Mouse (Mus musculus) megakaryocyte, adult 5-6 weeks (primary cell): Measurements from ENCODE around the gene Hbp1. TPM values are rescaled to one million over a fixed set of nuclear protein-coding genes. Genes with fewer than 3 reads are reported as not detected.

Experiments used
- ATAC-seq: 2 replicates; pipeline ENCODE4 v1.8.0; 2016; ENCODE audit warnings: mild to moderate bottlenecking, inconsistent platforms; ENCODE audit not compliant: poor library complexity, severe bottlenecking
- total RNA-seq, 2 experiments: library from RNA; stranded (forward) in 1 of 2; stranded (reverse) in 1 of 2; fragments of 153-499, 151-499 nt in 1 of 2; fragments of 221-1000, 200-1000 nt in 1 of 2; gene quantifications; 2 replicates each; pipeline versions ENCODE4 v1.2.3 to v1.2.4; 2015 to 2017

Hbp1 gene
- 80.3 and 81.1 TPM in 2 replicates for total RNA-seq (2015)
- 63.7 and 63.9 TPM in 2 replicates for total RNA-seq (2017)

DNA sequence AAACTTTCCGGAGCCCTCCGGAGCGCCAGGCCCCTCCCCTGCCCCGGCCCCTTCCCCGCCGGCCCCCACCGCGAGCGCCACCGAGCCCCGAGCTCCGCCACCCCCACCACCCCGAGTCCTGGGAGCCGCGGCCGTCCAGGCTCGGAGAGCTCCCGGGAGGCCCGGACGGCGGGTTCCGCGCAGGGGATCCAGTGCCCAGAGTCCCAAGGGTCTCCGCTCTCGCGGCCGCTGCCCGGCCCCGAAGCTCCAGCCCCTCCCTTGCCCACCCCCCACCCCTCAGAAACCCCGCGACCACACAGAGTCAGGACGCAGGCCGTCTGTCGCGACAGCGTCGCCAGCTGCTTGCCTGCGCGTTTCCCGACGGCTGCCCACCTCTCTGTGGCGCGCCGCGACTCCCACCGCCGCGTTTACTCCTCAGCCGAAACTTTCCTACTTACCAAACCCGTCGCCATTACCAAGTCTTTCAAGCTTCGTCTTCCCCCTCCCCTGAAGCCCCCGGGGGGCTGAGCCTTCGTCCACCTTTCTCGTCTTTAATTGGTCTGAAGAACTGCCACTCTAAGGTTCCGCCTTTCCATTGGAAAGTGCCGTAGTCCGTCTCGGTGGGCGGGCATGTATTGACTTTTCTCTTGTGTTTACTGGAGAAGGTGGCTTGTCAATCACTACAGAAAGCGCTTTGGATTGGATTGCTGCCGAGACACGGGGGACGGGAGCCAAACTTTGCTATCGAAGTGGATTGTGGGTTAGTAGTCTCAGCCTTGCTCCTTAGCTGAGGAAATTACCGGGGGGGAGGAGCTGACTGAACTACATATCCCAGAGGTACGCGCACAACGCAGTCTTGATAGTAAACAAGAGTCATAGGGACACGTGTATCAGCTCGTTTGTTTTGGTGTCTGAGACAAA is at the start of gene Hbp1:
TSS of gene Hbp1 (minus strand) at position 777 of the 900 bp plus-strand sequence.
- peak; percentile 83 for ATAC-seq

DNA sequence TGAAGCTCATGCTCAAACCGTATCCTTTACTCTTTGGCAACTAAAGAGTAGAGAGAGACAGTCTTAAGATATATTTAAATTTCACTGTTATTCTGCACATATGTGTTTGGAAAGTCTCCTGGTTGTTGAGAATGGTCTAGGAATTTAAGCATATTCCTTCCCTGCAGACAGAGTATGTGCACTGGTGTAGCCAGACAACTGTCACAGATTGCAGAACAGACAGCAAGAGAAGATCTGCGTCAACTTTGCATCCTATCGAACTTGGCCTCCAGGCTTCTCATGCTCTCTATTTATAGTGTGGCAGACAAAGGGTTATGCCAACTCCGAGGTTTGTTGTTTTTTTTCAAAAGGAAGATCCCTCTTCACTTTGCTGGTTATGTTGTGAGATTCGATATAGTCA is 48.4 kb upstream of the Hbp1 start:
- no peak for ATAC-seq

DNA sequence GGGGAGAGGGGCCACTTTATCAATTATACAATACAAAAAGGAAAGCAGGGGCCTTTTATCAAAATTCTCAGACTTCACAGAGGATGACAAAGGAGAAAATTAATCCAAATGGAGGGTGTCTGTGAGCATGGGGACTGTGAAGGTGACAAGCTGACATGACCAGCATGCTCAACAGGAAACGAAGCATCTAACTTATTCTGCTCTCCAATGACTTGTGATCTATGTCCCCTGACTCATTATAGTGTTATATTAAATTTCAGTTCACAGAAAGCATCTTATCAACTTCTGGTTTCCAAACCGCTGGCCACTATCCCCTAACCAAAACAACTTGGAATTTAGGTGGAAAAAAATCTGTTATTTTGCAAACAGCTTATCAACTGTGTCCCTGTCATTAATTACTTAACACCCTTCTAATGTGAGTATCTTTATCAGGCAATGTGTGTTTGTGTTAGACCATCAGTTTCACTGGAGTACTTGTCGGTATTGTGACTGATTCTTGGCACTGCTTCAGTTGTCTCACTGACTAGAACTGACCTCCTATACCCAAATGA is 47.1 kb upstream of the Hbp1 start:
- ATAC-seq = no peak

DNA sequence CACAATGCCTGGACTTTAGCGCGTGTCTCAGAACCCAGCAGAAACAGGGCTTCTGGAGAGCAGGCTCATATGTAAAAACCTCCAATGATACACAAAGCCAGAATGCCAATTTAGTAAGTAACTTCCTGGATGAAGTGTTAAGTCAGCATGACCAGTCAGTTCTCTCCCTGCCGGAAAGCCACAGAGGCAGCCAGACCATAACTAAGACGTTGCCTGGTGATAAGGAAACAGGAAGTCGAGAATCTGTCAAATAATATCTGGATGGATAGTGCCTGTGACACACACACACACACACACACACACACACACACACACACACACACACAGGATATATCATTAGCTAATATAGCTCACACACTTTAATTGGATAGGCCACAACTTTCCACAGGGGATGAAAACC is 46.5 kb upstream of the Hbp1 start:
- ATAC-seq = peak; percentile 95

DNA sequence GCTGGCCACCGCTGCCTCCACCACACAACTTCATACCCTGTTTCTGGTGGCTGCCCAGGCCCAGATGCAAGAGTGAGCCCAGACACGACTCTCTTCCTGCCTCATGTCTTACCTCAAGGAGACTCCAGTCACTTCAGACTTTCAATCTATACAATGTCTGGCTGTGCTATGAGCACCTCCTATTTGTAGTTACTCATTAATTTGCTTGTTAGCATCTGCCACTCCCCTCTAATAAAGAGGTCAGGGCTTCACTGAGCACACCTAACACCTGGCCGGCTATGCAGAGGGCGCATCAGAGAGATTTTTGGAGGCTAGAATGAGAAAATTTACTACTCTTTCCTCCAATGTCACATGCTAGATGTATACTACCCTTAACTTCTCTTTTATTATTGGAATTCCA is 40.2 kb upstream of the Hbp1 start:
- ATAC-seq = no peak

DNA sequence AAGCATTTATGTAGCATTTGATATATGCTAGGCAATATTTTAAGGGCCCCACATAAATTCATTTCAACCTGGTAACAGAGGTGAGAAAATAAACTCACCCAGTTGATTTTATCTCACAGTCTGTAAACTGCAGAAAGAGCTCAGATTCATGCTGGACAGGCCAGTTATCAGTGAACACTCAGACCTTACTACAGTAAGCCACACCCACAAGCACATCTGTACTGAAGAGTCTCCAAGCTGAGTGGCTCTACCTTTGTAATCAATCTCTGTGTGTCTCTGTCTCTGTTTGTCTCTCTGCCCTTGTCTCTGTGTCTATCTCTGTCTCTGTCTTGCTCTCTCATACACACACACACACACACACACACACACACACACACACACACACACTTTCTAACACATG is 39.4 kb upstream of the Hbp1 start:
- no peak for ATAC-seq

DNA sequence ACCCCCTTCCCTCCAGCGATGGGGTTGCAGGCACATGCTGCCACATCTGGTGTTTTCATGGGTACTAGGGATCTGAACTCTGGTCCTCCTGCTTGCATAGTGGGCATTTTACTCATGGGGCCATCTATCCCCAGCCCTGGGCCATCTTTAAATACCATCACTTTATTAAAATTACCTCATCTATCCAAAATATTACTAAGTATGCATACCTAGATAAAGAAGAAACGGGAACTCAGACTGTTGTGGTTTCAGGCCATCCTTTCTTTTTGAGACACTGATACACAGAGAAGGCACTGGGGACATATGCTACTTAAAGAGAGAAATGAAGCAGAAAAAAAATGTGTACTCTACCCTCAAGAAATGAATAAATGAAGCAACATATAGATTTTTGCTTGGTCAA is 36.1 kb upstream of the Hbp1 start:
- no peak for ATAC-seq

DNA sequence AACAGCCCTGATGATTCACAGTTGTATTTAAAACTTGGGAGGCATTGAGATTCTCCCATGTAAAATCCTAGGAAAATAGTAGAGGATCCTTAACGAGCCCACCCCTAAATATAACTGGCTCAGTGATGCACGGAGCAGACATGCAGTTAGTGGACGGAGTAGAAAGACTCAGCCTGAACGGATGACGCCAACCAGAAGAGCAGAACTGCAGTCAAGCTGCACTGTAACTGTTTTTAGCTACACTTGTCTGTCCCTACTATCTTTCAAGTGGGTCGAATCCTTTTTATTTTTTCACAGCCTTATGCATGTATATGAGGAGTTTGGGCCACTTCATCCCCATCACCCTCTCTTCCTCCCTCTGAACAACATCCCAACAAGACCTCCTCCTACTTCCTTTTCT is 35.4 kb upstream of the Hbp1 start:
- ATAC-seq = peak; percentile 33; the same call in 1 of the 2 replicates

DNA sequence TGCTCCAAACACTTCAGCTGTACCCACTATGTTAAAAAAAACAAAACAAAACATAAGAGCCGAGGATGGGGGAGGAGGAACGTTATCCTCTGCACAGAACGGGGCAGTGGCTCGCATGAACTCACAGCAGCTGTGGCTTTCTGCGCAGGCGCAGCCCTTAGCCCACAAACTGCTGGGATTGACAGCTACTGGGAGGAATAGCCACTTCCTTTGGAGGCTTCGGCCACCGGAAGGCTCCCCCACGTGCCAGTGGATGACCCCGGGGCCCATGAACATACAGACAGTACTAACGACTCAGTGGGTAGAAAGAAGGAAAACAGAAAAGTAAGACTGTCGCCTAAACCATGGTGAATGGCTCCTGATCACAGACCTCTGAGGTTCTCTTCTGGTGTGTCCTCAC is 34.3 kb upstream of the Hbp1 start:
- ATAC-seq = peak; percentile 62; the same call in 1 of the 2 replicates

DNA sequence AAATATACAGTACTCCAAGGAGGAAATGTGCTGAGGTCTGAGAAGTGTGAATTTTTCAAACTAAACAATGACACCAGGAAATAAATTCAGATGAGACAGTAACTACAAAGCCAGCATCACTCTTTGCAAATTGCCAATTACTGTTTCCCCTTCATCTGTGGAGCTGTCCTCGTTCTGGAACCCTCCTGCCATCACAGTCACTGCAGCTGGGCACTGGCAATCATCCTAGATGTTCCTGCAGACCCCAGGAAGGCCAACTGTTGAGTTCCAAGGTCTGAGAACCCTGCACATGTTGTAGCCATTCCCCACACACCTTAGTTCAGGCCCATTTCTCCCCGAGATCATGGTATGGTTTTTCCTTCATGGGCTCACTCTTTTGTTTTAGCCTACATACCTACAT is 33.9 kb upstream of the Hbp1 start:
- 0 out of 2 replicates have a peak, but pooled peaks have one; percentile 18 for ATAC-seq

DNA sequence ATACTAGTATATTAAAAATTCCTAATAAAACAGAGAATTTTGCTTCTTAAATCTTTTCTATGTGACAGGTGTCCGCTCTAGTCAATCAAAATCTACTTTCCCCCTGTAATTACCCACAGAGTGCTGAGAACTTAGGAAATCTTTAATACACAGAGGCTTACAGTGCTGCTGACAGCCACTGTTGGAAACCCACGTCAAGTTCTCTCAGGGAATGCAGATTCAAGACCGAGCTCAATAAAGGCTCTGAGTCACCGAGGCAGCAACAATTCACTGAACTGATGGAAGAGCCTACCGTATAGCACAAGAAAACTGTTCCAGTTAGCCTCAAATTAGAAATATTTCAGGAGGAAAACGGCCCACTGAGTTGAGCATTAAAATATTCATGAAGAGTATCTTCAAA is 33.4 kb upstream of the Hbp1 start:
- no peak for ATAC-seq

DNA sequence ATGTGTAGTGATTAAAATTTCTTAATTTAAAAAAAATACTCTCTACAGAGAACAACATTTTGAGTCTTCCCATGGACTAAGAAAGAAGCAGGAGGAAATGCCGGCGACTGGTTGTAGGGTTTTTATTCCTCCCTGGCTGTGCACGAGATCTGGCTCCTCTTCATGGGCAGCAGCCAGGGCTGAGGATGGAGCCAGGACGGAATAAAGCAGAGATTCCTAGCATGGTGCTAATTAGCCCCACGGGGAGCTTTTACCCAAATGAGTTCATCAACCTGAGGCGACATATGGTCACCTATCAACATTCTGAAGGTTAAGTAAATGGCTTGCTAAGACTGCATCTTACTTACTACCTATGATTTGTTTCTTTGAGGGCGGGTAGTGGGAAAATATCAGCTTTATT is 32.9 kb upstream of the Hbp1 start:
- ATAC-seq = no peak

DNA sequence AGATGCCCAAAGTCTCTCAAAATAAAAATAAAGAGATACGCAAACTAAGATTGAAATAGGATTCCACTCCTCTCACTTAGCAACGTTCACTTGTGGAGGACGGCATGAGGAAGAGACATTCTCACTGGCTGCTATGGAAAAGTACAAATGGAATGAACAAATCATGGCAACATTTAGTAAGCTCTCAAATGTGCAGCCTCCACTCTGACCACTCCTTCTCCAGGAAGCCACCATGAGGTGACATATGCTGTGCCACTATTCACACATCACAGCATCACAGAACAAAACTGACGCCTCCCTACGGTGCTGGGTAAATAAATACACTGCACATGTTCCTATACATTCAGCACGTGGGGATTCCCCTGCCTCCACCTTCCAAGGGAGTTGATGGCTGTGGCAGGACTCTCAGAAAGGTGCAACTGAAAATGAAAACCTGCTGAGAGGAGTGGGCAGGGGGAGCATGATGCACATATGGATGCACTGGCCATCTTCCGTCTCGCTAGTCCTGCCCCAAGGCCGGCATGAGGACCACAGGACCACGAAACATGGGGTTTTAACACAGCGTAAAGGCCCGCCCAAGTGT is 27.4 kb upstream of the Hbp1 start:
- no peak for ATAC-seq

DNA sequence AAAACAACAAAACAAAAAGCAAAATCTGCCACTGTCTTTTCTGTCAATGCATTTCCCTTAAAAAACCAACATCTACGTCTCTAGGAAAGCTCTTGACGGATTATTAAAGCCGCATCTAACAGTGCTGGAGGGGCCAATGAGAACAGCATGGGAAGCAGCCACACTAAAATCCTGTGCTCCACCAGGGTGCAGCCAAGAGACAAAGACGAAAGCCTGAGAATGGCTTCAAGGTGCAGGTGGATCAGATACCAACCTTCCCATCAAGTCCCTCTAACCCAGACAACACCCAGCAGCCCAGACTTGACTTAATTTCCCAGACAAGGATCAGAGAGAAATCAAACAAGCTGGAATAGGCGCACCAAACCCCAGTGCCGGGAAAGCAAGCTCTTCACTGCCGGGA is 26.2 kb upstream of the Hbp1 start:
- peak; percentile 60 for ATAC-seq

DNA sequence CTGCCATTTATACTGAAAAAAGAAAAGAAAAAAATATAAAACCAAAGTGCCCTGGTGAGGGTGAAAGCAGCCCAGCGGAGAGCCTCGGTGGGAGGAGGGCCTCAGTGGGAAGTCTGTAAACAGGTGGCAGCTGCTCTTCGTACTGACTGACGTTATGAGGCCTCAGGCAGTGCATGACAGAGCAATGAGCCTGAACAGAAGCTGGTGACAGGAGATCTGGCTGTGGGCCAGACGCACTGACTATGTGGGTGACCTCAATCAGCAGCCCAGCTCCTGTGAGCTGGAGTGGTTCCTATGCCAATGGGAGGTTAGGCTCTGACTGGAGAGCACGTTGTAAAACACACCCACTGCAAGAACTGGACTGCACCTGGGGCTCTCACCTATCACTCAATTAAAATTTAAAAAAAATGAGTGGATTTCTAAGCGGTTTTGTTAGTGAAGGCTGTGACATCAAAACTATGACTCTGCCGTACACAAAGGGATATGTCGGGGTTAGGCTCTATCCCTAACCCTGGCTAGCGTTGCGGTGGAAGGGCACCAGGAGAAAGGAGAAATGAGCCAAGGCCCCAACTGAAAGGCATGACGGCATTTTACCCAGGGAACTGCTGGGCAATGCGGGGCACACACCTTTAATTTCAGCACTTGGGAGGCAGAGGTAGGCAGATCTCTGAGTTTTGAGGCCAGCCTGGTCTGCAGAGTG is 23.3 kb upstream of the Hbp1 start:
- ATAC-seq = peak; percentile 62

DNA sequence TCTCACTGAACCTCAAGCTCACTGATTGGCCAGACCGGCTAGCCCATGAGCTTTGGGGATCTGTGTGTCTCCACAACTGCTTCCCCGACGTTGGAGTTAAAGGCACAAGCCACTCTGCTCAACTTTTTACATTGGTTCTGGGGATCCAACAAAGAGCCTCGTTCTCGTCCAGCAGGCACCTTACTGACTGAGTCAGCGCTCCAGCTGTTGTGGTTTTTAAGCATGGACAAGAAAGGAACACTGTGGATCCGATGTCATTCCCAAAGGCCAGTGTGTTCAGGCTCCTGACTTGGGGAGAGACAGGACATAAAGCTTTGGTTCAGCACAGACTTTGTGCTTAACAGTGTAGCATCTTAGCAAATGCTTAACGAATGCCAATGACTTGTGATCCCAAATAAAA is 21.2 kb upstream of the Hbp1 start:
- ATAC-seq = no peak

DNA sequence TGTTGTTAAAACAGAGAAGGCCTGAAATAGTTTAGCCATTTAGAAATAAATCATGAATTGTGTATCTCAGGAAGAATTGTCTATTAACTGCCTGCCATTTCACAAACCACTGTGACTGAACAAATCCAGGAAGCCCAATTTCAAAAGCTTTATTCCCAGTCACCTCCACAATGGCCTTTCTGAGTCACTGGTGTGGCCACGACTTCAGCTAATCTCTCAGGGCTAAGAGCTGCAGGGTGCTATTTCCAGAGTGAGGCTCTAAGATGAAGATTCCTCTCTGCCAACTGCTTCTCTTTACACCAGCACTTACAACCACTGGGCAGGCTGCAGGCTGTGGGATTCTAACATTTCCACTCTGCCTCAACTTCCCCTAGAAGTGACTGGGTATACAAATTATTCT is 18.8 kb upstream of the Hbp1 start:
- no peak for ATAC-seq

DNA sequence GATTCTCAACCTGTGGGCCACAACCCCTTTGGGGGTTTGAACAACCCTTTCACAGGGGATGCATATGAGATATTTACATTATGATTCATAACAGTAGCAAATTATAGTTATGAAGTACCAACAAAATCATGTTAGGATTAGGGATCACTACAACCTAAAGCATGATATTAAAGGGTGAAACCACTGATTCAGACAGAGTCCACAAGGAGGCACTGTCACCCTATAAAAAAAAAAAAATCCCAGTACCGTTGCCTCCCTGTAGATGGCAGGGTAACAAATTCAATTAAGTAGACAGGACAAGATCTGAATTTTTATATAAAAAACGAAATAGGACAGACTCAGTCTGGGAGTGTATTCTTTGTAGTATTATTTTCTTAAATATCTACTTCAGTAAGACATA is 17.2 kb upstream of the Hbp1 start:
- peak; percentile 97 for ATAC-seq

DNA sequence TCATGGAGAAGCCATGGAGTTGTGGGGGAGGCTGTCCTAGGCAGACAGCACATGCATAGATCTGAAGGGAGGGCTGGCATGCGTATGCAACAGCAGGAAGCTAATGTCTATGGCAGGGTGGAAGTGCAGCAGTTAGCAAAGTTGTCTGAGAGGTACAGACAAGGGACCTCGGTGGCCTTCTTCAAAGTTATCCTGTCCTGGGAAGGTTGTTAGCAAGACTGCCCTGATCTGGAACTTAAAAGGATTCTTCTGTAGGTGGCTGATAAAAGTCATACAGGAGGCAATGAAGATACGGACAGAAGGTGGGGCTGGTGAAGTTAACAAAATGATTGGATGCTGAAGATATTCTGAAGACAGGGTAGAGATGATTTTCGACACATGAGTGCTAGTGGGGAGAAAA is 16.1 kb upstream of the Hbp1 start:
- peak; percentile 18; the same call in 1 of the 2 replicates for ATAC-seq

DNA sequence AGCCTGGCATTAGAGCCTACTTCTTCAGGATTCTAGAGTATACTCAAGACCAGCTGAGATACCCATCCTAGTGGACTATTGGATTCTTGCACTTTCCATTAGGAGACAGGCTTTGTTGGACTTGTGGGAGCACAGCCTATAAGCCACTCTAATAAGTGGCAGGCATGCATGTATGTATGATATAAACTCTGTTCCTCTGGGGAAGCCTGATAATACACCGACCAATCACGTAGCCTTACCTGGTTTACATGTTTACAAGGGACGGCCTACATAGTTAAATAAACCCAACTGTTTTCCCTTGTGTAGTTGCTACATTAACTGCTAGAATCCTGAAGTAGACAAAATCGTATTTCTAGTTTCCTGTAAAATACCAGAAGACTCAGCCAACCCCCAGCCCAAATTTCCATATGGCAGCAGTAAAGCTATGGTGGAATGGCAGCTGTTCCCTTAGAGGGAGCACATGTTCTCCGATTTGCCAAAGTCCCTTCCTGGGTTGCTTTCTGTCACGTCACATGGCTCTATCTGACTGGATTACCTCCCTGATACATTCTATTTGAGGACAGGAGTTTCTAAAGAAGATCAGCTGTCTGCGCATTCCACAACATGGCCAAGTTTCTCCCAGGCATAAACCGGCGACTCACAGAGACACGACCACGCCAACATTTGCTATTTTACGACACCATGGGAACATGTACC is 15.3 kb upstream of the Hbp1 start:
- ATAC-seq = no peak

DNA sequence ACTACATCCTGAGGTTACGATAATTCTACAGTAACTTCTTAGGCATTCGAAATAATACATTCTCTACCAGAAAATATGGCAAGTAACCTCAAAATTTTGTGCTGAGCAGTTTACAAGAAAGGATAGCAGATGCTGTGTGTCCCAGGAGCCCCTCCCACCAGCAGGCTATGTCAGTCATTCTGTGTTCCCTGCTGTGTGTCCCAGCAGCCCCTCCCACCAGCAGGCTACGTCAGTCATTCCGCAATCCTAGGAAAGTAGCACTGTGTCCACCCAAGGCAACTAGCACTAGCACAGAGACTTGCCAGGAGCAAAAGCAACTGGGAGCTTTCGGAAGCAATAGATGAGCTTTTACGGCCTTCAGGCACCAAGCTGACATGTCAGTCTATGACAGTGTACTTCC is 13.7 kb upstream of the Hbp1 start:
- no peak for ATAC-seq
